Mouse (Mus musculus) midbrain, embryonic 12.5 days (tissue): ENCODE data around the gene Hoxa3. TPM values are rescaled to one million over a fixed set of nuclear protein-coding genes. Genes with fewer than 3 reads are reported as not detected.

Source experiments
- ATAC-seq: fragments of 200-750 bp; cut with Nextera tagmentation; 2 replicates; pipeline ENCODE4 v1.8.0; 2017; ENCODE audit warnings: low read depth, moderate TSS enrichment, moderate library complexity; ENCODE audit not compliant: low FRiP score
- H3K27ac ChIP-seq: fragments of 300-500 bp; sonication (generic); replicated peaks from 2 replicates; pipeline ENCODE4 v1.5.1; 2016; ENCODE audit warnings: mild to moderate bottlenecking
- H3K27me3 ChIP-seq: fragments of 300-500 bp; sonication (generic); 2 replicates; pipeline ENCODE4 v1.6.1; 2016; ENCODE audit warnings: mild to moderate bottlenecking
- H3K36me3 ChIP-seq: fragments of 300-500 bp; sonication (generic); 2 replicates; pipeline ENCODE4 v1.6.1; 2016
- H3K4me1 ChIP-seq: fragments of 300-500 bp; sonication (generic); 2 replicates; pipeline ENCODE4 v1.6.1; 2016
- H3K4me2 ChIP-seq: fragments of 300-500 bp; sonication (generic); replicated peaks from 2 replicates; pipeline ENCODE4 v1.6.1; 2016; ENCODE audit warnings: mild to moderate bottlenecking, moderate library complexity
- H3K4me3 ChIP-seq: fragments of 300-500 bp; sonication (generic); 2 replicates; pipeline ENCODE4 v1.5.1; 2016; ENCODE audit warnings: mild to moderate bottlenecking
- H3K9ac ChIP-seq: fragments of 300-500 bp; sonication (generic); replicated peaks from 2 replicates; pipeline ENCODE4 v1.6.1; 2016; ENCODE audit warnings: mild to moderate bottlenecking, moderate library complexity
- H3K9me3 ChIP-seq: fragments of 300-500 bp; sonication (generic); 2 replicates; pipeline ENCODE4 v1.6.1; 2016; ENCODE audit warnings: mild to moderate bottlenecking
- WGBS: fragments of 180-500 bp; shearing (Covaris S2); methylation state at CpG from one replicate; pipeline ENCODE4 v1.1.7; 2016; 5-methylcytosine and 5-hydroxymethylcytosine counted together
- polyA plus RNA-seq: library from polyadenylated mRNA; unstranded; fragments of >200 nt; fragmentation: Nextera tagmentation; extraction: Ambion mirVana; gene quantifications from 2 replicates; pipeline ENCODE4 v1.2.1, GENCODE M21; 2016

Hoxa3 gene
- polyA plus RNA-seq, 1 experiment from 2014 or later = not detected

- Histone ChIP-seq H3K9me3 (no peaks in the 10 kb centered on the region), H3K36me3 (no peaks in the 10 kb centered on the region), H3K9ac (no peak overlapping the region), H3K4me3 (no peak overlapping the region), H3K4me2 (no peak overlapping the region), H3K27me3 (peaks cover 87% of the 10 kb centered on the region), H3K27ac (no peak overlapping the region), H3K4me1 (0 out of 2 replicates have a peak, but pooled peaks cover 3% of the 10 kb centered on the region)
- ATAC-seq = no peak
- WGBS = 1% methylated on average over 24 of the region's 24 CpGs
These were observed 39.1 kb upstream of the Hoxa3 start for GRCm38 (mm10) chr6:52252016-52252774.

- Histone ChIP-seq H3K4me1 (0 out of 2 replicates have a peak, but pooled peaks cover 4% of the 10 kb centered on the region), H3K27me3 (peaks cover 88% of the 10 kb centered on the region), H3K4me3 (no peak overlapping the region), H3K36me3 (no peaks in the 10 kb centered on the region), H3K27ac (no peak overlapping the region), H3K4me2 (no peak overlapping the region), H3K9ac (no peak overlapping the region), H3K9me3 (no peaks in the 10 kb centered on the region)
- WGBS = 11% methylated on average over 7 of the region's 7 CpGs
- ATAC-seq = no peak
These were observed 38.2 kb upstream of the Hoxa3 start for GRCm38 (mm10) chr6:52251177-52251879.

GRCm38 (mm10) chr6:52249826-52250225 is 36.7 kb upstream of the Hoxa3 start:
- Histone ChIP-seq H3K9ac (no peak overlapping the region), H3K4me2 (no peak overlapping the region)
- no peak for ATAC-seq

GRCm38 (mm10) chr6:52249415-52249738 is 36.2 kb upstream of the Hoxa3 start:
- no peak for ATAC-seq
- H3K27ac ChIP-seq = no peak overlapping the region
- H3K9ac ChIP-seq = no peak overlapping the region
- 0 out of 2 replicates have a peak, but pooled peaks cover 8% of the 10 kb centered on the region for H3K4me1 ChIP-seq
- H3K4me3 ChIP-seq = no peak overlapping the region
- 0% methylated on average over 16 of the region's 16 CpGs for WGBS
- no peaks in the 10 kb centered on the region for H3K9me3 ChIP-seq
- H3K36me3 ChIP-seq = no peaks in the 10 kb centered on the region
- no peak overlapping the region for H3K4me2 ChIP-seq
- H3K27me3 ChIP-seq = peaks cover 98% of the 10 kb centered on the region

More at GRCm38 (mm10) chr6:52249826-52250225, 36.7 kb upstream of the Hoxa3 start:
- H3K4me1 ChIP-seq = 0 out of 2 replicates have a peak, but pooled peaks cover 8% of the 10 kb centered on the region
- peaks cover 94% of the 10 kb centered on the region for H3K27me3 ChIP-seq
- no peak overlapping the region for H3K27ac ChIP-seq
- H3K9me3 ChIP-seq = no peaks in the 10 kb centered on the region
- WGBS = 0% methylated on average over 4 of the region's 4 CpGs
- H3K36me3 ChIP-seq = no peaks in the 10 kb centered on the region
- no peak overlapping the region for H3K4me3 ChIP-seq

GRCm38 (mm10) chr6:52248638-52249414 is 35.7 kb upstream of the Hoxa3 start:
- Histone ChIP-seq H3K4me2 (no peak overlapping the region), H3K9ac (no peak overlapping the region), H3K4me1 (0 out of 2 replicates have a peak, but pooled peaks cover 8% of the 10 kb centered on the region), H3K9me3 (no peaks in the 10 kb centered on the region), H3K4me3 (no peak overlapping the region), H3K27me3 (peaks cover 98% of the 10 kb centered on the region), H3K27ac (no peak overlapping the region), H3K36me3 (no peaks in the 10 kb centered on the region)
- no peak for ATAC-seq
- 1% methylated on average over 27 of the region's 27 CpGs for WGBS

- no peak overlapping the region for H3K4me2 ChIP-seq
These were observed 34.9 kb upstream of the Hoxa3 start for GRCm38 (mm10) chr6:52247766-52248637.

GRCm38 (mm10) chr6:52246916-52247315 is 33.8 kb upstream of the Hoxa3 start:
- no peak overlapping the region for H3K27ac ChIP-seq
- no peak overlapping the region for H3K9ac ChIP-seq
- H3K4me2 ChIP-seq = no peak overlapping the region
- no peaks in the 10 kb centered on the region for H3K9me3 ChIP-seq
- peaks cover 98% of the 10 kb centered on the region for H3K27me3 ChIP-seq
- ATAC-seq = no peak
- 0 out of 2 replicates have a peak, but pooled peaks cover 5% of the 10 kb centered on the region for H3K4me1 ChIP-seq
- no peak overlapping the region for H3K4me3 ChIP-seq
- WGBS = 5% methylated on average over 3 of the region's 3 CpGs
- H3K36me3 ChIP-seq = no peaks in the 10 kb centered on the region

More at GRCm38 (mm10) chr6:52247766-52248637, 34.9 kb upstream of the Hoxa3 start:
- ATAC-seq = no peak
- Histone ChIP-seq H3K27ac (no peak overlapping the region), H3K4me3 (no peak overlapping the region), H3K9ac (no peak overlapping the region), H3K27me3 (peaks cover 98% of the 10 kb centered on the region), H3K9me3 (no peaks in the 10 kb centered on the region), H3K4me1 (0 out of 2 replicates have a peak, but pooled peaks cover 5% of the 10 kb centered on the region), H3K36me3 (no peaks in the 10 kb centered on the region)
- WGBS = under 1% methylated on average over 23 of the region's 23 CpGs

GRCm38 (mm10) chr6:52246403-52246803 is 33.3 kb upstream of the Hoxa3 start:
- Histone ChIP-seq H3K9ac (no peak overlapping the region), H3K27me3 (peaks cover 98% of the 10 kb centered on the region), H3K4me1 (0 out of 2 replicates have a peak, but pooled peaks cover 5% of the 10 kb centered on the region), H3K36me3 (no peaks in the 10 kb centered on the region), H3K4me2 (no peak overlapping the region), H3K4me3 (no peak overlapping the region), H3K9me3 (no peaks in the 10 kb centered on the region), H3K27ac (no peak overlapping the region)
- no peak for ATAC-seq
- WGBS = under 1% methylated on average over 26 of the region's 26 CpGs

- H3K4me2 ChIP-seq = no peak within 1 kb of the TSS
- WGBS = 2% methylated on average over 20 of the region's 20 CpGs
- H3K9me3 ChIP-seq = no peaks in the 10 kb centered on the region
- no peak for ATAC-seq
- H3K4me3 ChIP-seq = no peak within 1 kb of the TSS
- no peak within 1 kb of the TSS for H3K27ac ChIP-seq
- no peaks in the 10 kb centered on the region for H3K36me3 ChIP-seq
- no peak within 1 kb of the TSS for H3K9ac ChIP-seq
- H3K27me3 ChIP-seq = peaks cover 98% of the 10 kb centered on the region
- 0 out of 2 replicates have a peak, but pooled peaks cover 5% of the 10 kb centered on the region for H3K4me1 ChIP-seq
These were observed 32.6 kb upstream of the Hoxa3 start, which contains the start of gene Hoxa11 for GRCm38 (mm10) chr6:52245757-52246142. Gene Hoxa11, minus strand, starts transcription at chr6:52245810.

GRCm38 (mm10) chr6:52245040-52245756 is 32.1 kb upstream of the Hoxa3 start:
- H3K27me3 ChIP-seq = peaks cover 98% of the 10 kb centered on the region
- peaks cover 7% of the 10 kb centered on the region; the same call in 1 of the 2 replicates for H3K4me1 ChIP-seq
- ATAC-seq = no peak
- H3K4me2 ChIP-seq = no peak overlapping the region
- WGBS = 1% methylated on average over 69 of the region's 71 CpGs
- H3K9me3 ChIP-seq = no peaks in the 10 kb centered on the region
- H3K4me3 ChIP-seq = no peak overlapping the region
- no peak overlapping the region for H3K9ac ChIP-seq
- no peak overlapping the region for H3K27ac ChIP-seq
- no peaks in the 10 kb centered on the region for H3K36me3 ChIP-seq
